Mouse (Mus musculus) liver, embryonic 11.5 days (tissue): Measurements from ENCODE around the gene Sphk1. TPM values are rescaled to one million over a fixed set of nuclear protein-coding genes. Genes with fewer than 3 reads are reported as not detected.

Experiments
- ATAC-seq: fragments of 200-750 bp; cut with Nextera tagmentation; replicated peaks from 2 replicates; pipeline ENCODE4 v1.8.0; 2017; ENCODE audit warnings: moderate number of reproducible peaks, mild to moderate bottlenecking, moderate TSS enrichment, moderate library complexity; ENCODE audit not compliant: low FRiP score
- DNase-seq: peaks from one replicate; pipeline ENCODE4 v3.0.0-alpha.2; 2017; ENCODE audit warnings: low spot score
- H3K27ac ChIP-seq: fragments of 300-500 bp; sonication (generic); 2 replicates; pipeline ENCODE4 v1.5.1; 2014; ENCODE audit warnings: mild to moderate bottlenecking, low read depth, low read length, control low read depth
- H3K27me3 ChIP-seq: fragments of 300-500 bp; sonication (generic); replicated peaks from 2 replicates; pipeline ENCODE4 v1.6.1; 2014; ENCODE audit warnings: low read length, mixed read lengths; ENCODE audit not compliant: control insufficient read depth, insufficient read depth
- H3K36me3 ChIP-seq: fragments of 300-500 bp; sonication (generic); 2 replicates; pipeline ENCODE4 v1.6.1; 2014; ENCODE audit warnings: mild to moderate bottlenecking, low read length, moderate library complexity, mixed read lengths; ENCODE audit not compliant: control insufficient read depth, insufficient read depth
- H3K4me1 ChIP-seq: fragments of 300-500 bp; sonication (generic); replicated peaks from 2 replicates; pipeline ENCODE4 v1.6.1; 2014; ENCODE audit warnings: low read length, mixed read lengths; ENCODE audit not compliant: control insufficient read depth, insufficient read depth
- H3K4me2 ChIP-seq: fragments of 300-500 bp; sonication (generic); 2 replicates; pipeline ENCODE4 v1.6.1; 2014; ENCODE audit warnings: mild to moderate bottlenecking, control low read depth, moderate library complexity
- H3K4me3 ChIP-seq: fragments of 300-500 bp; sonication (generic); 2 replicates; pipeline ENCODE4 v1.5.1; 2014; ENCODE audit warnings: low read depth, low read length, control low read depth
- H3K9ac ChIP-seq: fragments of 300-500 bp; sonication (generic); 2 replicates; pipeline ENCODE4 v1.6.1; 2014; ENCODE audit warnings: low read depth, low read length, control low read depth
- H3K9me3 ChIP-seq: fragments of 300-500 bp; sonication (generic); 2 replicates; pipeline ENCODE4 v1.6.1; 2016; ENCODE audit warnings: low read length, inconsistent platforms, mixed read lengths; ENCODE audit not compliant: control insufficient read depth
- WGBS: fragments of 180-500 bp; shearing (Covaris S2); extraction: QIAGEN DNeasy Blood & Tissue Kit; methylation state at CpG from one replicate; pipeline ENCODE4 v1.1.7; 2014; 5-methylcytosine and 5-hydroxymethylcytosine counted together
- polyA plus RNA-seq: library from polyadenylated mRNA; unstranded; fragments of >200 nt; fragmentation: Nextera tagmentation; extraction: Ambion mirVana; gene quantifications from 2 replicates; pipeline ENCODE4 v1.2.1, GENCODE M21; 2014

Sphk1 gene
- polyA plus RNA-seq = 39.0 and 44.1 TPM in 2 replicates

- H3K27me3 ChIP-seq = peaks cover 42% of the 10 kb centered on the region
- H3K9ac ChIP-seq = peak within 1 kb of the TSS; percentile 0; the same call in 1 of the 2 replicates
- peak within 1 kb of the TSS; percentile 99 for H3K4me2 ChIP-seq
- 36% methylated on average over 11 of the region's 11 CpGs for WGBS
- H3K27ac ChIP-seq = no peak within 1 kb of the TSS
- H3K4me1 ChIP-seq = peaks cover 34% of the 10 kb centered on the region
- DNase-seq (no peak), ATAC-seq (no peak)
- H3K9me3 ChIP-seq = no peaks in the 10 kb centered on the region
- H3K4me3 ChIP-seq = peak within 1 kb of the TSS; percentile 72
- H3K36me3 ChIP-seq = no peaks in the 10 kb centered on the region
Observed at GRCm38 (mm10) chr11:116530187-116531147, at the start of gene Sphk1. TSS of gene Sphk1 (plus strand) at chr11:116530925.

- DNase-seq = no peak
- Histone ChIP-seq H3K4me3 (no peak overlapping the region), H3K9me3 (no peaks in the 10 kb centered on the region), H3K27ac (no peak overlapping the region), H3K36me3 (peaks cover 73% of the 10 kb centered on the region), H3K9ac (no peak overlapping the region), H3K4me2 (no peak overlapping the region), H3K27me3 (no peaks in the 10 kb centered on the region), H3K4me1 (no peaks in the 10 kb centered on the region)
- ATAC-seq = no peak
- WGBS = 96% methylated on average over 8 of the region's 8 CpGs
Observed at GRCm38 (mm10) chr11:116480975-116481374, 49.8 kb upstream of the Sphk1 start.

GRCm38 (mm10) chr11:116481776-116482175 is 48.9 kb upstream of the Sphk1 start:
- H3K4me2 ChIP-seq = no peak overlapping the region
- DNase-seq (no peak), ATAC-seq (no peak)
- 89% methylated on average over 7 of the region's 7 CpGs for WGBS
- H3K27me3 ChIP-seq = no peaks in the 10 kb centered on the region
- peaks cover 71% of the 10 kb centered on the region for H3K36me3 ChIP-seq
- no peaks in the 10 kb centered on the region for H3K9me3 ChIP-seq
- H3K4me3 ChIP-seq = no peak overlapping the region
- H3K9ac ChIP-seq = no peak overlapping the region
- no peak overlapping the region for H3K27ac ChIP-seq
- no peaks in the 10 kb centered on the region for H3K4me1 ChIP-seq

GRCm38 (mm10) chr11:116484261-116484660 is 46.5 kb upstream of the Sphk1 start:
- H3K36me3 ChIP-seq = peaks cover 64% of the 10 kb centered on the region
- 85% methylated on average over 8 of the region's 8 CpGs for WGBS

GRCm38 (mm10) chr11:116488207-116488606 is 42.5 kb upstream of the Sphk1 start:
- ATAC-seq = no peak
- Histone ChIP-seq H3K9ac (no peak overlapping the region), H3K9me3 (peaks cover 3% of the 10 kb centered on the region; the same call in 1 of the 2 replicates), H3K27me3 (no peaks in the 10 kb centered on the region), H3K4me3 (no peak overlapping the region), H3K4me1 (peaks cover 8% of the 10 kb centered on the region), H3K27ac (no peak overlapping the region), H3K36me3 (peaks cover 34% of the 10 kb centered on the region), H3K4me2 (no peak overlapping the region)
- DNase-seq = no peak

More at GRCm38 (mm10) chr11:116484261-116484660, 46.5 kb upstream of the Sphk1 start:
- no peak for ATAC-seq
- H3K4me1 ChIP-seq = peaks cover 5% of the 10 kb centered on the region
- no peak overlapping the region for H3K4me3 ChIP-seq
- H3K4me2 ChIP-seq = no peak overlapping the region
- DNase-seq = no peak
- no peak overlapping the region for H3K27ac ChIP-seq
- H3K9ac ChIP-seq = no peak overlapping the region
- H3K27me3 ChIP-seq = no peaks in the 10 kb centered on the region
- H3K9me3 ChIP-seq = peaks cover 3% of the 10 kb centered on the region; the same call in 1 of the 2 replicates

- H3K9me3 ChIP-seq = peaks cover 3% of the 10 kb centered on the region; the same call in 1 of the 2 replicates
- peaks cover 8% of the 10 kb centered on the region for H3K4me1 ChIP-seq
- H3K4me2 ChIP-seq = peak overlapping the region; percentile 64
- H3K27ac ChIP-seq = no peak overlapping the region
- 66% methylated on average over 14 of the region's 14 CpGs for WGBS
- DNase-seq = no peak
- H3K9ac ChIP-seq = no peak overlapping the region
- H3K27me3 ChIP-seq = no peaks in the 10 kb centered on the region
- peaks cover 34% of the 10 kb centered on the region for H3K36me3 ChIP-seq
- H3K4me3 ChIP-seq = peak overlapping the region; percentile 98
- no peak for ATAC-seq
Observed at GRCm38 (mm10) chr11:116488693-116489375, 41.9 kb upstream of the Sphk1 start.

GRCm38 (mm10) chr11:116489771-116490231 is 40.9 kb upstream of the Sphk1 start:
- H3K27ac ChIP-seq = peak overlapping the region; percentile 82
- WGBS = under 1% methylated on average over 39 of the region's 39 CpGs
- peak overlapping the region; percentile 98 for H3K4me3 ChIP-seq
- peak overlapping the region; percentile 93 for H3K9ac ChIP-seq
- H3K4me1 ChIP-seq = peaks cover 10% of the 10 kb centered on the region
- H3K9me3 ChIP-seq = peaks cover 3% of the 10 kb centered on the region; the same call in 1 of the 2 replicates
- H3K27me3 ChIP-seq = no peaks in the 10 kb centered on the region
- peak overlapping the region; percentile 64 for H3K4me2 ChIP-seq
- peak; percentile 76 for DNase-seq
- H3K36me3 ChIP-seq = peaks cover 24% of the 10 kb centered on the region
- peak; percentile 37 for ATAC-seq

- peaks cover 19% of the 10 kb centered on the region; the same call in 1 of the 2 replicates for H3K36me3 ChIP-seq
- H3K27me3 ChIP-seq = no peaks in the 10 kb centered on the region
- WGBS = under 1% methylated on average over 57 of the region's 62 CpGs
- ATAC-seq (peak; percentile 90), DNase-seq (peak; percentile 96)
- H3K4me3 ChIP-seq = peak overlapping the region; percentile 98
- H3K27ac ChIP-seq = peak overlapping the region; percentile 82
- H3K9me3 ChIP-seq = peaks cover 3% of the 10 kb centered on the region; the same call in 1 of the 2 replicates
- peak overlapping the region; percentile 93 for H3K9ac ChIP-seq
- peak overlapping the region; percentile 64 for H3K4me2 ChIP-seq
- peaks cover 13% of the 10 kb centered on the region for H3K4me1 ChIP-seq
Observed at GRCm38 (mm10) chr11:116490232-116491107, 40.3 kb upstream of the Sphk1 start.
